Mouse (Mus musculus): ENCODE results near the gene Chrnd. TPM values are rescaled to one million over a fixed set of nuclear protein-coding genes. Genes with fewer than 3 reads are reported as not detected.

Gene Chrnd
- polyA plus RNA-seq, 1 experiment from 2014 or later = 0.31 TPM

- 0 out of 2 replicates have a peak overlapping the region, but pooled peaks have one; percentile 38 for H3K9ac ChIP-seq
- no peaks in the 10 kb centered on the region for H3K9me3 ChIP-seq
- no peaks in the 10 kb centered on the region for H3K27me3 ChIP-seq
- H3K4me3 ChIP-seq = no peak overlapping the region
- 27% methylated on average over 22 of the region's 22 CpGs for WGBS
- H3K4me2 ChIP-seq = peak overlapping the region; percentile 39
- H3K27ac ChIP-seq (replicated peaks) = no peak overlapping the region
- no peaks in the 10 kb centered on the region for H3K4me1 ChIP-seq (replicated peaks)
- peak; percentile 92 for ATAC-seq (ENCODE audit: low read depth)
- no peaks in the 10 kb centered on the region for H3K36me3 ChIP-seq
Measured at GRCm38 (mm10) chr1:87245929-87246815, 55.8 kb downstream of the Chrnd start.

Other genes with a start within 250 kb of the Chrnd start
- not detected in 2 replicates for gene Alppl2, start 100.7 kb upstream of the Chrnd start, polyA plus RNA-seq (2015; fragmentation: Nextera tagmentation; extraction: Ambion mirVana)
- not detected in 2 replicates for gene Alpi, start 89.0 kb upstream of the Chrnd start, polyA plus RNA-seq (2015; fragmentation: Nextera tagmentation; extraction: Ambion mirVana)
- not detected in 2 replicates for gene Akp3, start 65.6 kb upstream of the Chrnd start, polyA plus RNA-seq (2015; fragmentation: Nextera tagmentation; extraction: Ambion mirVana)
- gene Ecel1, start 34.1 kb upstream of the Chrnd start, polyA plus RNA-seq (2015; fragmentation: Nextera tagmentation; extraction: Ambion mirVana) = 62.4 and 73.8 TPM in 2 replicates
- 6.6 and 7.1 TPM in 2 replicates for gene Prss56, start 7.3 kb upstream of the Chrnd start, polyA plus RNA-seq (2015; fragmentation: Nextera tagmentation; extraction: Ambion mirVana)
- gene Chrng, start 14.1 kb downstream of the Chrnd start, polyA plus RNA-seq (2015; fragmentation: Nextera tagmentation; extraction: Ambion mirVana) = 0.57 and 1.7 TPM in 2 replicates
- gene Eif4e2, start 23.3 kb downstream of the Chrnd start, polyA plus RNA-seq (2015; fragmentation: Nextera tagmentation; extraction: Ambion mirVana) = 108 and 115 TPM in 2 replicates
- gene Efhd1, start 73.8 kb downstream of the Chrnd start, polyA plus RNA-seq (2015; fragmentation: Nextera tagmentation; extraction: Ambion mirVana) = 1.2 and 1.9 TPM in 2 replicates
- gene Gigyf2, start 136.4 kb downstream of the Chrnd start, polyA plus RNA-seq (2015; fragmentation: Nextera tagmentation; extraction: Ambion mirVana) = 69.4 and 73.3 TPM in 2 replicates
- gene Kcnj13, start 204.1 kb downstream of the Chrnd start, polyA plus RNA-seq (2015; fragmentation: Nextera tagmentation; extraction: Ambion mirVana) = 0.70 and 5.3 TPM in 2 replicates